In the genomic region with DNA sequence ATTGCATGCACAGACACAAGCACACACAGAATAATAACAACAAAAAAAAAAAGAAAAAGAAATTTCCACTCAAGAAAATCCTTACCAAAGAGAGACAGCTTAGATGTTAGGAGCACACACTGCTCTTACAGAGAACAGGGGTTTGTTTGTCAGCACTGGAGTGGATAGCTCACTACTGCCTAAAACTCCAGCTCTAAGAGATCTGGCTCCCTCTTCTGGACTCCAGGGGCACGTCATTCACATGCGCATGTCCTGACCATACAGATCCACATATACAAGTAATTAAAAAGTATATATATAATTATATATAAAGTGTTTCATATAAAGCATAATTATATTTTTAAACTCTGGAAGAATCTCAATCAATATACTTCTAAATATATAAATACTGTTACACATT, we compare ENCODE assay signal across 9 mouse cellular contexts.
A peak's percentile ranks its signal among the peaks of the same experiment; 100 is the strongest.
DNase-seq lines count a peak whose midpoint lies in the region; ATAC-seq lines count a peak whose summit lies in the region.
"Had no signal": no experiment of that assay in that cellular context is flagged by ENCODE, and none has a peak within 500 bp of the region (broad histone marks: within the 10 kb centered on the region; RNA-seq: fewer than 3 reads in every experiment).

No protein-coding gene starts in this region.

- DNase-seq in hindbrain, embryonic 11.5 days (ENCODE audit: low spot score): peak; percentile 30
- DNase-seq in hindbrain, embryonic 14.5 days (ENCODE audit: low spot score): no peak
- peak; percentile 45 for DNase-seq in testis, postnatal 10 days (ENCODE audit: low spot score)
- no peak for DNase-seq in testis, postnatal 14 days (ENCODE audit: low spot score)
- DNase-seq in embryo, embryonic 10.5 days (ENCODE audit: low spot score): peak; percentile 64
- no peak for DNase-seq in B cell, adult 2 months
- DNase-seq in spleen, postnatal 4 days (ENCODE audit: low spot score in 2 of 2): no peak

- WGBS in hindbrain, embryonic 11.5 days: 88% methylated on average over 2 of the region's 2 CpGs
- WGBS in hindbrain, embryonic 14.5 days: 74% methylated on average over 2 of the region's 2 CpGs

- no peaks in the 10 kb centered on the region for H3K27me3 ChIP-seq in hindbrain, embryonic 11.5 days (ENCODE audit: control insufficient read depth, insufficient read depth, low read length)
- H3K27me3 ChIP-seq in hindbrain, embryonic 14.5 days (ENCODE audit: control insufficient read depth, insufficient read depth, low read length): no peaks in the 10 kb centered on the region
- H3K27me3 ChIP-seq: heart, embryonic 13.5 days had no signal

- H3K27ac ChIP-seq in hindbrain, embryonic 11.5 days (ENCODE audit: low read depth, low read length): no peak overlapping the region
- no peak overlapping the region for H3K27ac ChIP-seq in hindbrain, embryonic 14.5 days
- H3K27ac ChIP-seq: heart, embryonic 13.5 days had no signal

- no peak overlapping the region for H3K9ac ChIP-seq in hindbrain, embryonic 11.5 days (ENCODE audit: low read depth, low read length)
- H3K9ac ChIP-seq in hindbrain, embryonic 14.5 days: no peak overlapping the region
- H3K9ac ChIP-seq: heart, embryonic 13.5 days had no signal

- no peak overlapping the region for H3K4me2 ChIP-seq in hindbrain, embryonic 11.5 days (replicated peaks; ENCODE audit: low read depth, low read length)
- H3K4me2 ChIP-seq in hindbrain, embryonic 14.5 days (replicated peaks): no peak overlapping the region
- H3K4me2 ChIP-seq: heart, embryonic 13.5 days had no signal

- H3K4me1 ChIP-seq in hindbrain, embryonic 11.5 days (replicated peaks; ENCODE audit: control insufficient read depth, insufficient read depth, low read length): no peaks in the 10 kb centered on the region
- no peaks in the 10 kb centered on the region for H3K4me1 ChIP-seq in hindbrain, embryonic 14.5 days (replicated peaks; ENCODE audit: control insufficient read depth, insufficient read depth, low read length)

- H3K9me3 ChIP-seq in hindbrain, embryonic 11.5 days (ENCODE audit: control insufficient read depth, low read length): no peaks in the 10 kb centered on the region
- no peaks in the 10 kb centered on the region for H3K9me3 ChIP-seq in hindbrain, embryonic 14.5 days (ENCODE audit: control insufficient read depth, low read length)
- H3K9me3 ChIP-seq: heart, embryonic 13.5 days had no signal

- no peak overlapping the region for H3K4me3 ChIP-seq in hindbrain, embryonic 11.5 days (ENCODE audit: low read depth, low read length)
- H3K4me3 ChIP-seq in hindbrain, embryonic 14.5 days (replicated peaks; ENCODE audit: low read length): no peak overlapping the region
- H3K4me3 ChIP-seq: heart, embryonic 13.5 days had no signal

- no peak for ATAC-seq in hindbrain, embryonic 11.5 days (ENCODE audit: low FRiP score)
- no peak for ATAC-seq in hindbrain, embryonic 14.5 days (ENCODE audit: low FRiP score)
- ATAC-seq in erythroblast, adult 5-6 weeks (replicated peaks; ENCODE audit: low FRiP score, poor library complexity, severe bottlenecking): no peak

- no peaks in the 10 kb centered on the region for H3K36me3 ChIP-seq in hindbrain, embryonic 11.5 days (ENCODE audit: control insufficient read depth, insufficient read depth, low read length)
- H3K36me3 ChIP-seq in hindbrain, embryonic 14.5 days (replicated peaks; ENCODE audit: control insufficient read depth, insufficient read depth): no peaks in the 10 kb centered on the region
- H3K36me3 ChIP-seq: heart, embryonic 13.5 days had no signal

Comparison
In these comparisons a context has a peak if more than half of its experiments do, and no peak if none do; other contexts are left out.
1. DNase-seq: peak in hindbrain, embryonic 11.5 days (single experiment), testis, postnatal 10 days (single experiment) and embryo, embryonic 10.5 days (single experiment); none in hindbrain, embryonic 14.5 days (single experiment), testis, postnatal 14 days (single experiment), B cell, adult 2 months (0 of 2) and spleen, postnatal 4 days (0 of 2).